22 mouse cellular contexts compared by ENCODE assay signal in genomic region chr16:43172139-43172538, GRCm38 (mm10).
DNase-seq lines count a peak whose midpoint lies in the region; ATAC-seq and TF ChIP-seq lines count a peak whose summit lies in the region.
"Had no signal": no experiment of that assay in that cellular context is flagged by ENCODE, and none has a peak within 500 bp of the region (broad histone marks: within the 10 kb centered on the region; RNA-seq: fewer than 3 reads in every experiment).

No protein-coding gene starts in this region.

- no peak overlapping the region for H3K4me2 ChIP-seq in hindbrain, postnatal 0 days (ENCODE audit: low read depth, low read length)
- H3K4me2 ChIP-seq in hindbrain, embryonic 12.5 days (replicated peaks), result no peak overlapping the region
- no peak overlapping the region for H3K4me2 ChIP-seq in midbrain, embryonic 11.5 days
- H3K4me2 ChIP-seq in midbrain, embryonic 13.5 days (replicated peaks), result no peak overlapping the region
- H3K4me2 ChIP-seq: embryonic facial prominence, embryonic 12.5 days; heart, embryonic 11.5 days; heart, embryonic 15.5 days had no signal

- no peak for TF ChIP-seq CTCF in hindbrain, postnatal 0 days (IDR thresholded peaks at IDR 0.05; ENCODE audit: low read depth)

- H3K9me3 ChIP-seq in hindbrain, postnatal 0 days (ENCODE audit: low read length), result no peaks in the 10 kb centered on the region
- H3K9me3 ChIP-seq in hindbrain, embryonic 12.5 days (replicated peaks), result no peaks in the 10 kb centered on the region
- no peaks in the 10 kb centered on the region for H3K9me3 ChIP-seq in midbrain, embryonic 11.5 days (ENCODE audit: control insufficient read depth, low read length)
- no peaks in the 10 kb centered on the region for H3K9me3 ChIP-seq in midbrain, embryonic 13.5 days
- H3K9me3 ChIP-seq: embryonic facial prominence, embryonic 12.5 days; G1E; heart, embryonic 15.5 days had no signal

- ATAC-seq in hindbrain, postnatal 0 days, result no peak
- no peak for ATAC-seq in hindbrain, embryonic 12.5 days (ENCODE audit: low FRiP score)
- 0 out of 2 replicates have a peak, but pooled peaks have one; percentile 66 for ATAC-seq in midbrain, embryonic 11.5 days (ENCODE audit: low FRiP score)
- no peak for ATAC-seq in midbrain, embryonic 13.5 days
- ATAC-seq: CD4-positive, CD25-positive, alpha-beta regulatory T cell, adult 4 months; forebrain, embryonic 16.5 days had no signal

- DNase-seq in embryo, embryonic 10 days (ENCODE audit: low spot score), result peak; percentile 24
- DNase-seq in embryo, embryonic 9.5 days (ENCODE audit: extremely low spot score), result no peak
- peak; percentile 34 for DNase-seq in hindbrain, postnatal 0 days (ENCODE audit: low spot score)
- peak; percentile 88 for DNase-seq in midbrain, embryonic 11.5 days (ENCODE audit: low spot score, missing footprints)
- peak; percentile 29 for DNase-seq in embryo, embryonic 11 days
- DNase-seq in adrenal gland, adult (ENCODE audit: inconsistent age in 2 of 2, low spot score in 1 of 2), result no peak
- DNase-seq: adrenal gland, postnatal 10 days; B cell, adult 2 months; cerebellum, adult 11-12 months; cerebellum, adult 9-10 months; cerebellum, postnatal 25 days; gastrocnemius, postnatal 14 days; heart, adult 2 months; heart, postnatal 14 days had no signal

- no peaks in the 10 kb centered on the region for H3K27me3 ChIP-seq in hindbrain, postnatal 0 days (ENCODE audit: insufficient read depth, low read length)
- H3K27me3 ChIP-seq in hindbrain, embryonic 12.5 days, result no peaks in the 10 kb centered on the region
- no peaks in the 10 kb centered on the region for H3K27me3 ChIP-seq in midbrain, embryonic 11.5 days (ENCODE audit: control insufficient read depth, insufficient read depth, low read length)
- H3K27me3 ChIP-seq in midbrain, embryonic 13.5 days, result no peaks in the 10 kb centered on the region
- H3K27me3 ChIP-seq: embryonic facial prominence, embryonic 12.5 days; heart, embryonic 15.5 days had no signal

- WGBS in hindbrain, postnatal 0 days, result 27% methylated on average over 2 of the region's 2 CpGs
- 28% methylated on average over 2 of the region's 2 CpGs for WGBS in hindbrain, embryonic 12.5 days
- WGBS in midbrain, embryonic 11.5 days, result 3% methylated on average over 2 of the region's 2 CpGs
- 17% methylated on average over 2 of the region's 2 CpGs for WGBS in midbrain, embryonic 13.5 days

- H3K4me1 ChIP-seq in hindbrain, postnatal 0 days (ENCODE audit: insufficient read depth, low read length), result no peaks in the 10 kb centered on the region
- H3K4me1 ChIP-seq in hindbrain, embryonic 12.5 days, result no peaks in the 10 kb centered on the region
- H3K4me1 ChIP-seq in midbrain, embryonic 11.5 days (ENCODE audit: control insufficient read depth, insufficient read depth, low read length), result peaks cover 3% of the 10 kb centered on the region; the same call in 1 of the 2 replicates
- H3K4me1 ChIP-seq in midbrain, embryonic 13.5 days (replicated peaks), result 0 out of 2 replicates have a peak, but pooled peaks cover 2% of the 10 kb centered on the region
- H3K4me1 ChIP-seq: embryonic facial prominence, embryonic 12.5 days; heart, embryonic 15.5 days had no signal

- H3K9ac ChIP-seq in hindbrain, postnatal 0 days (replicated peaks; ENCODE audit: low read length), result no peak overlapping the region
- no peak overlapping the region for H3K9ac ChIP-seq in hindbrain, embryonic 12.5 days
- H3K9ac ChIP-seq in midbrain, embryonic 11.5 days (ENCODE audit: low read length), result no peak overlapping the region
- no peak overlapping the region for H3K9ac ChIP-seq in midbrain, embryonic 13.5 days (replicated peaks)
- H3K9ac ChIP-seq: embryonic facial prominence, embryonic 12.5 days; heart, embryonic 15.5 days had no signal

- H3K27ac ChIP-seq in hindbrain, postnatal 0 days, result no peak overlapping the region
- H3K27ac ChIP-seq in hindbrain, embryonic 12.5 days, result no peak overlapping the region
- no peak overlapping the region for H3K27ac ChIP-seq in midbrain, embryonic 11.5 days (ENCODE audit: low read depth, low read length)
- H3K27ac ChIP-seq in midbrain, embryonic 13.5 days, result no peak overlapping the region
- H3K27ac ChIP-seq: embryonic facial prominence, embryonic 12.5 days; heart, adult 2 months; heart, embryonic 15.5 days had no signal

- H3K4me3 ChIP-seq in hindbrain, postnatal 0 days (ENCODE audit: low read length), result no peak overlapping the region
- H3K4me3 ChIP-seq in hindbrain, embryonic 12.5 days, result no peak overlapping the region
- H3K4me3 ChIP-seq in midbrain, embryonic 11.5 days (ENCODE audit: low read depth, low read length), result no peak overlapping the region
- no peak overlapping the region for H3K4me3 ChIP-seq in midbrain, embryonic 13.5 days (replicated peaks)
- H3K4me3 ChIP-seq: embryonic facial prominence, embryonic 12.5 days; heart, adult 2 months; heart, embryonic 15.5 days had no signal

- H3K36me3 ChIP-seq in hindbrain, postnatal 0 days (ENCODE audit: insufficient read depth, low read length), result no peaks in the 10 kb centered on the region
- no peaks in the 10 kb centered on the region for H3K36me3 ChIP-seq in hindbrain, embryonic 12.5 days
- H3K36me3 ChIP-seq in midbrain, embryonic 11.5 days (ENCODE audit: control insufficient read depth, insufficient read depth, low read length), result no peaks in the 10 kb centered on the region
- no peaks in the 10 kb centered on the region for H3K36me3 ChIP-seq in midbrain, embryonic 13.5 days
- H3K36me3 ChIP-seq: embryonic facial prominence, embryonic 12.5 days; G1E; heart, embryonic 15.5 days had no signal

Comparison
In these comparisons a context has a peak if more than half of its experiments do, and no peak if none do; other contexts are left out.
1. DNase-seq: peak in embryo, embryonic 10 days (single experiment), hindbrain, postnatal 0 days (single experiment), midbrain, embryonic 11.5 days (single experiment) and embryo, embryonic 11 days (single experiment); none in embryo, embryonic 9.5 days (single experiment) and adrenal gland, adult (0 of 2).